Mouse (Mus musculus) right cerebral cortex, postnatal 10 days (tissue): ENCODE results near the gene 6330409D20Rik.

Source experiments
- DNase-seq, 2 experiments: peaks; one replicate each; pipeline ENCODE4 v3.0.0; 2021; ENCODE audit warnings: low spot score in 2 of 2

Gene 6330409D20Rik

DNA sequence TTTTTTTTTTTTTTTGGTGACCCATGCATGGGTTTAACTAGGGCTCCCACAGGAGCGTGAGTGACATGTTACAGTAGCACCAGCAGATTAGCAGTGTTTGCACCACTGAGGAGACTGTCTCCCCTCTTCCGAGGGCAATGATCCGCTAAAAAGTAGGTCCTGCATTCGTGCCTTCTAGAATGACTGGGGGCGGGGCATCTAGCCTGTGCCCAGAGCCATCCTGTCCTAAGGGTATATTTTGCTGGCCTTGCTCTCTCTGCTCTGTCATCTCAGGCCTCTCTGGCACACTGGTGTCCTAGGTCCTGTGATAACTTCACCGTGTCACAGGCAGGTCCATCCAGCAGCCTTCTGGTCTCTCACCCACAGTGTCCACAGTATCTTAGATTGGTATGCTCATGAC lies 41.1 kb downstream of the 6330409D20Rik start:
- DNase-seq: no peak

DNA sequence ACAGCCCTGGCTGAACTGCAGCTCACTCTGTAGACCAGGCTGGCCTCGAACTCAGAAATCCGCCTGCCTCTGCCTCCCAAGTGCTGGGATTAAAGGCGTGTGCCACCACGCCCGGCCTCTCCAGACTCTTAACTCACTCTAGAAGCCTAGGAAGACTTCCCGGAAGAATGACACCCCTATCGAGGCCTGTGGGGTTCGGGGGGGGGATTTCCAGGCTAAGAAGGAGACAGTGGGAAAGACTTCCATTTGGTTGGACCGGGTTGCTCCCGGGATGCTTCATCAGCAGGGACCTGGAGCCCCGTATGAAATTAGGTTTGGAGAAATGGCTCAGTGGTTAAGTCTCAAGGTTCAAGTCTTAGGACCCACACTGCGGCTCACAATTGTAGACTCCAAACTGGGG lies 46.1 kb downstream of the 6330409D20Rik start:
- no peak for DNase-seq

DNA sequence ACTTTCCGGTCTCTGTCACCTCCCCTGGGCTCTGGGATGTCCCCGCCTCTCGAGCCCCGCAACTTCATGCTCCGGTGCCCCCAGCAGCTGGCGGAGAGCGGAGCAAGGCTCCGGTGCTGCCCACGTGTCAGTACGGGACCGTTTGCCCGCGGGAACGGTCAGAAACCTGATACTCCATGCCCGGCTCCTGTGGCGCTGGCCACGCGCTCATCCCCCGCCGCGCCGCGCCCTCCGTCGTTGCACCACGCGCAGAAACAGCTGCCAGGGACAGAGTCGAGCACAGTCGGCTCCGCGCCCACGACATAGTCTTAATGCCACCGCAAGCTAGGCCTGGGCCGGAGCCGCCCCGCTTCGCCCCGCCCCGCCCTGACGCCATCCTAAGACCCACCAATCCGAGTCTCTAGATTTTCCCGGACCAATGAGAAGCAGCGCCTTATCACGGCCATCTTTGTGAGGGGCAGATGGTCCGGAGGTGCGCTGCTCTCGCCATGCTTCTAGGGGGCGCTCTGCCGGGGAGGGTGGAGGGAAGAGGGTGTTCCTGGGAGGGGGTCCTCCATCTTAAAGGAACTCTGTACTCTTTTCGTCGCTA lies 46.9 kb downstream of the 6330409D20Rik start:
- DNase-seq: peak; percentile 98

DNA sequence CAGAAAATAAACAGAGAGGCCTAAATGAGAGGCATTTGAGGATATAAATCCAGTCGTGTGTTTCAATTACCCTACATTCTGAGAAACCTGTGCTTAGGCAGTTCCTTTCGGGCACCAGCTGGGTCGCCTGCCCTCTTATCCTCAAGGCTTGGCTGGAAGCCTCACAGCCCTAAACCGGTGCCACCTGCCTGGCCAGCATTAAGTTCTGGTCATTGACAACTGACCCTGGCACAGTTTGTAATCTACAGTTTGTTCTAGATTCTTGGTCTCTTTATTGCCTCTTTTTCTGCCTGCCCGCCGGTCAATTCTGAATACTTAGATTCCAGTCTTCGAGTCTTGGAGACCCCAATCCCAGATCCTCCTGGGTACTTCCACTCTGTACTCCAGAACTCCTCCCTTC lies 47.5 kb downstream of the 6330409D20Rik start:
- no peak for DNase-seq

DNA sequence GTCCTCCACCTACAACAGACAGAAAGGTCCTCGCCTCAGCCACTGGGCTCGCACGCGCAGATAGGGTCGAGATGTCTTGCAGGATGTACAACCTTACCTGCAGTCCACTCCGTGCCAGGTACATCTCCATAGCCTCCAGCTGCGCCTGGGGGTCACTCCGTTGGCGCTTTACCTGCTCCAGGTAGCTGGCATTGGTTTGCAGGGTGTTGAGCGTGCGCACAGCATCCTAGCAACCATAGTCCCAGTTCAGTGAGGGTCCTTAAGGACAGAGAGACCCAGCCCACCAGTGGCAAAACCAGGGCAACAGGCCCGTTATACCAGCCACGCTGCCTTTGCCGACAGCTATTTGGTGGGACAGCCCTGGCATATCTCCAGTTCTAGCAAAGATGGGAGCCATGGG lies 48.3 kb downstream of the 6330409D20Rik start:
- DNase-seq: no peak

DNA sequence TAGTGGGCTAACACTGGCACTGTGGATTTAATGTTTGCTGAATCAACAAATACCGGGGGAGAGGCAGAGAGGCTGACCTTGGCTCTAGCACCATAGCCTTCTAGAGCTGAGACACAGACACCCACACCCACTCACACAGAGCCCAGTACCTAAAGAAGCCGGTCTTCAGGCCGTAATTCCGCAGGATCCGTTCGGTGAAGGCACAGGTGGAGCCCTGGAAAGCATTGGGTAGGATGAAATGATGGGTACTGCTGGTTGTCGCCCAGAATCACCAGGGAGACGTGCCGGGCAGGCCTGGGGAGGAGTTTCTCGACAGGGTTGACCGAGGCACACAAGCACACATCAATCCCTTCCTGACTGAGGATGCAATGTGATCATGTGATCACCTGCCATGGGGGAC lies 49.8 kb downstream of the 6330409D20Rik start:
- no peak for DNase-seq

DNA sequence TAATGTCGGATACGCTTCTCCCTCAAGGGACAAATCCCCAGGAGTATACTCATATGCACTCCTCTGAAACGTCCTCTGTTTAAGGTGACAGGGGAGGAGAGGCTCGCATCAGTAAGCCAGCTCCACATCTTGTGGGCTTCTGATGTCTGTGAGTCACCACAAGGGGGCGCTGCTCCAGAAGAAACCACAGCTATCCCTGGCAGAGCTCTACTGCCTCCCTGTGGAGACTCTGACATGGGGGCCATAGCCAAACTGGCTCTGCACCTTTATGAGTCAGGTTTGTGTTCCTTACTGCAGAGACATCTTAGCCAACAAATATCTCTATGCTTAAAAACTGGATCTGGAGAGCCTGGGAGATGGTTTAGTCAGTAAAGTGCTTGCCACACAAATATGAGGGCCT lies 51.4 kb downstream of the 6330409D20Rik start:
- DNase-seq: peak; percentile 90 to 93

DNA sequence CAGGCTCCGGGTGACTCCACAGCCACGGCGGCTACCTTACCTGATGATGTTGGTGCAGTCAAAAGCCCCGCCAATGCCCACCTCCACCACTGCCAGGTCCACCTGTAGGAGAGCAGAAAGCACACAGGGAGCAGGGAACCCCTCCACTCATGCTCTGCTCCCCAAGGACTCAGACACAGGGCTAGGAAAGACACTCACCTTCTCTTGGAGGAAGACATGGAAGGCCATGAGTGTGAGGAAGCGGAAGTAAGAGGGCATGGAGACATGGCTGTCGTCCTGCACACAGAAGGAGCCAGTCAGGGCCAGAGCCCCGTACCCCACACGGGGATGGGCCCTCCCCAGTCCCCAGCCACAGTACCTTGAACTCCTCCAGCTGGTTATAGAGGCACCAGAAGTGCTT lies 53.3 kb downstream of the 6330409D20Rik start:
- no peak for DNase-seq

DNA sequence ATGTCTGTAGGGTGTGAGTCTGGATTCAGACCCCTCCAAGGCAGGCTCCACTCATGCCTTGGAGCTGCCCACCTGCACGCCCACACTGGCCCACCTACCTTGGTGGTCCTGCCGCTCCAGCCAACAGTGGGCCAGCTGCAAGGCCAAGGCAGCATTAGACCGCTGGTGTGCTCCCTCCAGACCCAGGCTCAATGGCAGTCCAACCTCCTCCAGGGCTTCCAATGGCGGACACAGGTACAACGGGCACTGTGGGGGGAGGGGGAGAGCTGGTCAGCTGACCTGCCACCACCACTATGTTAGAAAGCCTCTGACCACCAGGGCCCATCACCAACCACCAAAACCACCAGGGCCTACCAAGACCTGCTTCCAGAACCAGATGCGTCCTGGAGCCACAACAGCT lies 54.2 kb downstream of the 6330409D20Rik start:
- no peak for DNase-seq

DNA sequence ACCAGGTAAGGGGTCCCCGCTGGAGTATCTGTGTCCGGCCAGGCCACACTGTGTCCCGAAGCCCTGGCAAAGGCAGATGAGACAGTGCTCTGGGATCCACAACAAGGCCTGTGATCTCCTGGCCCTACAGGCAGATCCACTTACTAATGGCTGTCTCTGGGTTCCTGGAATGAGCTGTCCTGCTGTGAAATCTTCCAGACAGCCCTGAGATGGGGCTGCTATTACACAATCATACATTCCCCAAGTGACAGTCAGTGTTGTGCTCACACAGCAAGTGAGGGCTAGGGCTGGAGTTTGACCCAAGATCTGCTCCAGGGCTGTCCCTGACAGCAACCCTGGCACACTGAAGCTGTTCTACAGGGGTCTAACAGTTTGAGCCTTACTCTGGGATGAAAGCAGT lies 55.0 kb downstream of the 6330409D20Rik start:
- no peak for DNase-seq

DNA sequence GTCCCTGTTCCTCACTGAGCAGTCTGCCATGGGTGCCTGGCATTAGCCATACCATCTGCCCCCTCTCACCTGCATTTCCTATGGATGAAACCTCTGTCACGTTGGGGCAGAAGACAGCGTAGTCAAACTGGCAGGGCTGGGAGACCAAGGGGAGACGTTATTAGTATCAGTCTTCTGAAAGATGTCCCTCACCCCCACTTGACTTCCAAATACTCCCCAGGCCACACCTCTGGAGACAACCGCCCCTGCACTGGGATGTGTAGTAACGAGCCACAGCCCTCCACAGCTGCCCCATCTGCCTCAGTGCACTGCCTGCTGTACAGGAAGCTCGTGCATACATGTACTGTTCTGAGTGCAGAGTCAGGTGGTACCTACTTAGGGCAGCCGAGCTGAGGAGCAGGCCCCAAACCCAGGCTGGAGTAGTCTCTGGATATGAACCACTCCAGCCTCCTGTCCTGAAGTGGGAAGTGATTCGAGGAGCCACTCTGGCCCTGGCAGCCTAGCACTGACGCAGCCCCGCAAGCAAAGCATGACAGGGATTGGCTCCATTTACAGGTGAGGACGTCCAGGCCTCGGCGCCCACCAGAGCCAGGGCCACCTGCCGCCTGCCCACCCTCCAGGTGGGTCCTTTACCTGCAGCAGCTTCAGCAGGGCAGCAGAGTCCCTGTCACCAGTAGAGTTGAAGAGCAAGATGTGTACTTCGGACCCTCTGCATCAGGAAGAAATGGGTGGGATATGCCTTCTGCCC lies 56.0 kb downstream of the 6330409D20Rik start:
- no peak for DNase-seq

DNA sequence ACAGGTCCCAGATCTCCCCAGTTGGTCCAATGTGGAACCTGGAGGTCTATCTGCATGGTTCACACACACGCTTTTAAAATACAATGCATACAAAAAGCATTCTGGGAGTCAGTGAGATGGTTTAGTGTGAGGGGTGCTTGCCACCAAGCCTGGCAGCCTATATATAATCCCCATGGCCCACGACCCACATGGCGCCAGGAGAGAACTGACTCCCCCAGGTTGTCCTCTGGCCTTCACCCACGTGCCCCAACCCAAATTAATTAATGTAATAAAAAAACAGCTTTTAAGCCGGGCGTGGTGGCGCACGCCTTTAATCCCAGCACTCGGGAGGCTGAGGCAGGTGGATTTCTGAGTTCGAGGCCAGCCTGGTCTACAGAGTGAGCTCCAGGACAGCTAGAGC lies 57.1 kb downstream of the 6330409D20Rik start:
- DNase-seq: no peak

DNA sequence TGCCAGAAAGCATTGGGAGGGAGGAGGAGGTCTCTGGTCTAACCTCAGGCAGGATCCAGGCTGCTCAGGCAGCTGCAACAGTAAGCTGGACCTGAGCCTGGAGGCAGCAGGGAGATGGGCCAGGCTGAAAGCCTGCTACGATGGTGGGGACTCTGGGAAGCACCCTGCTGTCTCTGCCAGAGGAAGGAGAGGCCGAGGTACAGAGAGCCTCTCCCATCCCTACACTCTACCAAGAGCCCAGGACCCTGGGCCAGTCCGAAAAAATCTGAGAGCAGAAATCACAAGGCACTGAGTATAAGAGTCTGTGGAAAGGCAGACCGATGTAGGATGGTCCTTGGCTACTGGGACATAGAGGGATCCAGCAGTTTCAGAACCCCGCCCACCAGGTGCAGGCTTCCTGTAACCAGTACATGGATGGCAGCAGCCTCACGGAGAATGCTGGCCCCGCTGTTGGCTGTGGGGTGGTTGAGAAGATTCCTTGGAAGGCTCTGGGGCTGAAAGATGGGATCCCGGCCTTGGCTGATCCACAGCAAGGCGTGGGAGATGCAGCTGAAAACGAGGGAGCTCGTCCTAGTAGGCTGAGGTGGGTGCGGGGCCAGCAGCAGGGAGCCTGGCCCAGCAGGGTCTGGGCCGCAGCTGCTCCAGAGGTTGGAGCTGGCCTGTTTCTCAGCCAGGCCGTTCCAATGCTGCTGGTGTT lies 57.9 kb downstream of the 6330409D20Rik start:
- DNase-seq: no peak
